Mouse (Mus musculus) kidney, adult 2 months (tissue): ENCODE results near the gene Dapk3. TPM values are rescaled to one million over a fixed set of nuclear protein-coding genes. Genes with fewer than 3 reads are reported as not detected.

Source experiments
- DNase-seq: peaks from one replicate; pipeline ENCODE4 v3.0.0; 2021
- H3K27ac ChIP-seq: fragments of 200-500 bp; 2 replicates; pipeline ENCODE4 v1.5.1; 2012; ENCODE audit warnings: low read depth, low read length, control low read depth, inconsistent platforms; ENCODE audit not compliant: insufficient read depth
- H3K27me3 ChIP-seq: fragments of 200-500 bp; replicated peaks from 2 replicates; pipeline ENCODE4 v1.6.1; 2012; ENCODE audit warnings: mild to moderate bottlenecking, moderate library complexity, low read length, inconsistent platforms; ENCODE audit not compliant: control insufficient read depth, insufficient read depth
- H3K36me3 ChIP-seq: fragments of 200-500 bp; 2 replicates; pipeline ENCODE4 v1.6.1; 2012; ENCODE audit warnings: mild to moderate bottlenecking, moderate library complexity, low read length, inconsistent platforms; ENCODE audit not compliant: control insufficient read depth, insufficient read depth
- H3K4me1 ChIP-seq: fragments of 200-500 bp; 2 replicates; pipeline ENCODE4 v1.6.1; 2011; ENCODE audit warnings: low read length; ENCODE audit not compliant: control insufficient read depth, insufficient read depth
- H3K4me3 ChIP-seq: fragments of 200-500 bp; 2 replicates; pipeline ENCODE4 v1.5.1; 2011; ENCODE audit warnings: mild to moderate bottlenecking, low read depth, low read length, control low read depth; ENCODE audit not compliant: insufficient read depth
- CTCF ChIP-seq: fragments of 200-500 bp; conservative IDR thresholded peaks from 2 replicates; pipeline ENCODE4 v1.5.1; 2011; ENCODE audit warnings: low read depth, mild to moderate bottlenecking, control low read depth, low read length, moderate library complexity, mixed read lengths; ENCODE audit not compliant: insufficient read depth, insufficient read length
- POLR2A ChIP-seq: fragments of 200-500 bp; IDR thresholded peaks from one replicate; pipeline ENCODE4 v1.6.1; 2011; ENCODE audit warnings: low read depth, low read length, control low read depth
- WGBS: fragments of 180-500 bp; shearing (Covaris S2); methylation state at CpG from one replicate; pipeline ENCODE4 v1.1.7; 2018; 5-methylcytosine and 5-hydroxymethylcytosine counted together
- polyA plus RNA-seq: library from polyadenylated mRNA; depleted of rRNA; stranded (reverse); fragments of >200 nt; gene quantifications from 2 replicates; pipeline ENCODE4 v1.2.3, GENCODE M21; 2012

Gene Dapk3
- polyA plus RNA-seq, 1 experiment = 52.9 TPM

DNA sequence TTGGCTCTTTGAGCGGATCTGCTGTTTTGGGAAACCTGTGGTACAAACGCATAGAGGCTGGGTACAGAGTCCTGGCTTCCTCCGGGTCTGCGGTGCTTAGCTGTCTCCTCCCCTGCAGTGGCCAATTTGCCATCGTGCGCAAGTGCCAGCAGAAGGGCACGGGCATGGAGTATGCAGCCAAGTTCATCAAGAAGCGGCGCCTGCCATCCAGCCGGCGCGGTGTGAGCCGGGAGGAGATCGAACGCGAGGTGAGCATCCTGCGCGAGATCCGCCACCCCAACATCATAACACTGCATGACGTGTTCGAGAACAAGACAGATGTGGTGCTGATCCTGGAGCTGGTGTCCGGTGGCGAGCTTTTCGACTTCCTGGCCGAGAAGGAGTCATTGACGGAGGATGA, 7.0 kb downstream of the Dapk3 start:
- Histone ChIP-seq H3K27ac (no peak overlapping the region), H3K4me1 (peaks cover 3% of the 10 kb centered on the region; the same call in 1 of the 2 replicates), H3K4me3 (no peak overlapping the region), H3K27me3 (no peaks in the 10 kb centered on the region), H3K36me3 (no peaks in the 10 kb centered on the region)
- DNase-seq = no peak
- TF ChIP-seq POLR2A = no peak
- TF ChIP-seq CTCF = no peak
- 87% methylated on average over 26 of the region's 26 CpGs for WGBS

- no peak for DNase-seq
Measured at GRCm38 (mm10) chr10:81190236-81190911, 7.6 kb downstream of the Dapk3 start.

DNA sequence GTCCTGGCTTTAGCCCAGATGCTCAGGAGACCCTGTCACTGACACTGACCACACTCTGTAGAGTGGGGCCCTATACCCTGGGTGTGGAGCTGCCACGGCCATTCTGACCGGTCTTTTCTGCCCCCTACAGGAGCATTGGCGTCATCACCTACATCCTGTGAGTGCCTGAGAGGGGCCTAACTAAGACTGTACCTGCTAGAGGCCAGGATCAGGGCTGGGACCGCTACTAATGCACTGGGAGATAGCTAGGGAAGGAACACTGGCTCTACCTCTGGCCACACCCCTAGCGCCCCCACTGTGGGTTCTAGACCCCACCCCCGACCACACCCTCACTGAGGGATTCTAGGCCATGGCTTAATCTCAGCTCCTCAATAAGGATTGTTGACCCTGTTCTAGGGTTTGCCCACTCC, 8.1 kb downstream of the Dapk3 start:
- TF ChIP-seq CTCF (peak; percentile 49), POLR2A (no peak)
- WGBS = 57% methylated on average over 6 of the region's 6 CpGs

More at GRCm38 (mm10) chr10:81190236-81190911, 7.6 kb downstream of the Dapk3 start:
- Histone ChIP-seq H3K27me3 (no peaks in the 10 kb centered on the region), H3K4me1 (peaks cover 3% of the 10 kb centered on the region; the same call in 1 of the 2 replicates), H3K36me3 (no peaks in the 10 kb centered on the region), H3K27ac (no peak overlapping the region), H3K4me3 (no peak overlapping the region)
- TF ChIP-seq CTCF (peak; percentile 41; the same call in 1 of the 2 replicates), POLR2A (no peak)
- WGBS = 70% methylated on average over 31 of the region's 31 CpGs

DNA sequence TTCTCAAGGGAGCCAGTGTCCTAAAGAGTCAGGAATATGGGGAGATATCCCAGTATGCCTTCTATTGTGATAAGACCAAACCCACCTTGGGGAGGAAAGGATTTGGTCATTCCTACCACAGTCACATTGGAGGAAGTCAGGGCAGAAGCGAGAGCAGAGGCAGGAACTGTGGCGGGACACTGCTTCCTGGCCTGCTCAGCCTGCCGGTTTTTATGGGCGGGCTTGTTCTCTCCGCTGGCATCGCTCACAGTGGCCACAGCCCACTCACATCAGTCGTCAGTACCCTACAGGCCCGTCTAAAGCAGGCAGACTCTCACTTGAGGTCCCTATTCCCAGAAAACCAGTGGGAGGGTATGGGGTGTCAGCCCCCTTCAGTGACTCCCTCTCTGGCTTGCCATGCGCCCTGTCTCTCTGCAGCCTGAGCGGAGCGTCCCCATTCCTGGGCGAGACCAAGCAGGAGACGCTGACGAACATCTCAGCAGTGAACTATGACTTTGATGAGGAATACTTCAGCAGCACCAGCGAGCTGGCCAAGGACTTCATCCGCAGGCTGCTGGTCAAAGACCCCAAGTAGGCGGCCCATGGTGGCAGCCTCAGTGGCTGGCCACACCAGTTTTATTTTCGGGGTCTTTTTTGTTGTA, 8.7 kb downstream of the Dapk3 start:
- H3K4me3 ChIP-seq = no peak overlapping the region
- H3K27ac ChIP-seq = no peak overlapping the region
- no peak for DNase-seq
- H3K36me3 ChIP-seq = no peaks in the 10 kb centered on the region
- H3K4me1 ChIP-seq = peaks cover 3% of the 10 kb centered on the region; the same call in 1 of the 2 replicates
- H3K27me3 ChIP-seq = no peaks in the 10 kb centered on the region
- WGBS = 71% methylated on average over 18 of the region's 18 CpGs
- TF ChIP-seq POLR2A = no peak
- TF ChIP-seq CTCF = no peak

More for the DNA sequence above, 8.1 kb downstream of the Dapk3 start:
- H3K4me1 ChIP-seq = peaks cover 3% of the 10 kb centered on the region; the same call in 1 of the 2 replicates
- no peak overlapping the region for H3K27ac ChIP-seq
- H3K27me3 ChIP-seq = no peaks in the 10 kb centered on the region
- H3K4me3 ChIP-seq = no peak overlapping the region
- H3K36me3 ChIP-seq = no peaks in the 10 kb centered on the region
- DNase-seq = no peak

DNA sequence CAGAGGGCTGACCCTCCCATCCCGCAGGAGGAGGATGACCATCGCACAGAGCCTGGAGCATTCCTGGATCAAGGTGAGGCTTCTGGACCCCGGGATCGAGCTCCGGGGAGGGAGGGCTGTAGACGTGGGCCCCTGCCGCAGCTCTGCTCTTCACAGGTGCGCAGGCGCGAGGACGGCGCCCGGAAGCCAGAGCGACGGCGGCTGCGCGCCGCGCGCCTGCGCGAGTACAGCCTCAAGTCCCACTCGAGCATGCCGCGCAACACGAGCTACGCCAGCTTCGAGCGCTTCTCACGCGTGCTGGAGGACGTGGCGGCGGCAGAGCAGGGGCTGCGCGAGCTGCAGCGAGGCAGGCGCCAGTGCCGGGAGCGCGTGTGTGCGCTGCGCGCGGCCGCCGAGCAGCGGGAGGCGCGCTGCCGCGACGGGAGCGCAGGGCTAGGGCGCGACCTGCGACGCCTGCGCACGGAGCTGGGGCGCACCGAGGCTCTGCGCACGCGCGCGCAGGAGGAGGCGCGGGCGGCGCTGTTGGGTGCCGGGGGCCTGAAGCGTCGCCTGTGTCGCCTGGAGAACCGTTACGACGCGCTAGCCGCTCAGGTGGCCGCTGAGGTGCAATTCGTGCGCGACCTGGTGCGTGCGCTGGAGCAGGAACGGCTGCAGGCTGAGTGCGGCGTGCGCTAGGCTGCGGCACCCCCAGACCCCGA, 9.6 kb downstream of the Dapk3 start:
- no peaks in the 10 kb centered on the region for H3K36me3 ChIP-seq
- TF ChIP-seq CTCF (no peak), POLR2A (peak; percentile 79)
- under 1% methylated on average over 93 of the region's 93 CpGs for WGBS
- peak overlapping the region; percentile 94 for H3K27ac ChIP-seq
- no peaks in the 10 kb centered on the region for H3K27me3 ChIP-seq
- peak; percentile 88 for DNase-seq
- peaks cover 3% of the 10 kb centered on the region; the same call in 1 of the 2 replicates for H3K4me1 ChIP-seq
- peak overlapping the region; percentile 83 for H3K4me3 ChIP-seq

DNA sequence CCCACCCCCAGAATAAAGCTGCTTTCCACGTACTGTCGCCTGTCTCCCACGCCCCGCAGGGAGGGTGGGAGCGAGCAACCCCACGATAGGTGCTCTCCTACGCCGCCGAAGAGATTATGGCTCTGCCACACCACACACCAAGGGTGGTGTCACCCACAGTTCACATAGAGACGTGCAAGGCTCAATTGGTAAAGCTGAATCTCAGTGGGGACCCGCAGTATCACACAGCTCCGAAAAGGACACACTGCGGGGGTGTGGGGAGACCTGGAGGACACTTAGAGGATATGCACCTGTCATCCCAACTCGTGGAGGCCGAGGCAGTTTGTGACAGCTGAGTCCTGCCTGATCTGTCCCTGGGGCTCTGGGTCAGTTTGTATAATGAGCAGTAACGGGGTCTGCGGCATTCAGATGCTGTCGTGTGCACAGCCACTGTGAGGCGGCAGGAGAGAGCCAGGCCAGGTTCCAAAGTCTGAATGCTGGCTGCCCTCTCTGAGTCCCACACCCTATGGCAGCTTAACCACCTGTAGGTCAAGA, 10.2 kb downstream of the Dapk3 start:
- H3K4me3 ChIP-seq = peak overlapping the region; percentile 83
- no peaks in the 10 kb centered on the region for H3K27me3 ChIP-seq
- no peak overlapping the region for H3K27ac ChIP-seq
- no peaks in the 10 kb centered on the region for H3K36me3 ChIP-seq
- WGBS = 2% methylated on average over 19 of the region's 19 CpGs
- H3K4me1 ChIP-seq = peaks cover 3% of the 10 kb centered on the region; the same call in 1 of the 2 replicates
- peak; percentile 54 for DNase-seq
- TF ChIP-seq CTCF (no peak), POLR2A (peak; percentile 10)
